Mouse (Mus musculus): ENCODE measurements around the gene Gm5862.
"Not testable (repeated sequence)": the region's sequence is repeated elsewhere in the genome, so short reads cannot be mapped to it uniquely, and the experiment has no call there.

Gm5862 gene

GRCm38 (mm10) chr5:26022816-26023215 lies at the start of gene Gm5862:
Gene Gm5862 (minus strand): TSS chr5:26022916.
- not testable (repeated sequence) for DNase-seq (ENCODE audit: low spot score)

- DNase-seq (ENCODE audit: low spot score) = no peak
These were observed 48.0 kb upstream of the Gm5862 start for GRCm38 (mm10) chr5:26070716-26071115.

DNA sequence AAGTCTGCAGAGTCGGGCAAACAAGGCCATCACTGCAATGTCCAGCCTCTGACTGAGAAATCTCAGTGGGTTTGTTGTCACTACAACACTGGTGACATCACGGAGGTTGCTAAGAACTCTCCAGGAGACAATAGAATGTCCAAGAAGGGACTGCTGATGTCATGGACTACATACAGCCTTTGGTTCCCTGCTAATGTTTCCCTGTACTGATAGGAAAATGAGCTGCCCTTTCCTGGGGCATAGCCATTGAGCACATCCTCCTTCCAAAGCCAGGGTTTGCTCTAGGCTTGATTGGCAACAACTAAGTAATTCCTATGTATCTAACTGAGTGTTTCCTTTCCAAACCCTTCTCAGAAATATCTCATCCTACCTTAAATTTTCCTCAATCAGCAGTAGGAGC lies 35.8 kb upstream of the Gm5862 start, which contains the start of gene Gm7347:
TSS of gene Gm7347 (minus strand) at position 101 of the 400 bp plus-strand sequence.
- DNase-seq (ENCODE audit: low spot score) = not testable (repeated sequence)

DNA sequence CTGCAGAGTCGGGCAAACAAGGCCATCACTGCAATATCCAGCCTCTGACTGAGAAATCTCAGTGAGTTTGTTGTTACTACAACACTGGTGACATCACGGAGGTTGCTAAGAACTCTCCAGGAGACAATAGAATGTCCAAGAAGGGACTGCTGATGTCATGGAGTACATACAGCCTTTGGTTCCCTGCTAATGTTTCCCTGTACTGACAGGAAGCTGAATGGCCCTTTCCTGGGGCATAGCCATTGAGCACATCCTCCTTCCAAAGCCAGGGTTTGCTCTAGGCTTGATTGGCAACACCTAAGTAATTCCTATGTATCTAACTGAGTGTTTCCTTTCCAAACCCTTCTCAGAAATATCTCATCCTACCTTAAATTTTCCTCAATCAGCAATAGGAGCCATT lies 16.7 kb upstream of the Gm5862 start, which contains the start of gene Speer4a:
TSS of gene Speer4a (minus strand) at position 101 of the 400 bp plus-strand sequence.
- DNase-seq (ENCODE audit: low spot score) = not testable (repeated sequence)

- DNase-seq (ENCODE audit: low spot score) = not testable (repeated sequence)
These were observed 15.0 kb downstream of the Gm5862 start for GRCm38 (mm10) chr5:26007697-26008096.

DNA sequence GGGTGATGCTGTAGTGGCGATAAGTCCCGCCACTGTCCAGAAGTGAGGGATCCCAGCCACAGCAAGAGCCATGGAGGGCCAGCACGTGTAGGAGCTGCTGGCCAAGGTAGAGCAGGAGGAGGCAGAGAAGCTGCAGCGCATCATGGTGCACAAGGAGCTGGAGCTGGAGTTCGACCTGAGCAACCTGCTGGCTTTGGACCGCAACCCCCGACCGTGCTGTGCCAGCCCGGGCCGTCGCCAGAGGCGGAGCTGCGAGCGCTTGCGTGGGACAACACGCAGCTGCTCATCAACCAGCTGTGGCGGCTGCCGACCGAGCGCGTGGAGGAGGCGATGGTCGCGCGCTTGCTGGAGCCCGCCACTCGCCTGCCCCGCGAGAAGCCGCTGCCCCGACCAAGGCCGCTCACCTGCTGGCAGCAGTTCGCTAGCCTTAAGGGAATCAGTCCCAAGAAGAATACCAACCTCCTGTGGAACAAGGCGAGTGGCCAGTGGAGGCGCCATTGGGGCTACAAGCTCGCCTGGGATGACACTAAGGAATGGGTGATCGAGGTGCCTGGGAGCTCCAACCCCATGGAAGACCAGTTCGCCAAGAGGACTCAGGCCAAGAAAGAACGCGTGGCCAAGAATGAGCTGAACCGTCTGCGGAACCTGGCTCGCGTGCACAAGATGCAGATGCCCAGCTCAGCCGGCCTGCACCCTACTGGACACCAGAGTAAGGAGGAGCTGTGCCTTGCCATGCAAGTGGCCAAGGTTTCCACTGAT lies 15.6 kb downstream of the Gm5862 start:
- DNase-seq (ENCODE audit: low spot score) = not testable (repeated sequence)

- DNase-seq (ENCODE audit: low spot score) = not testable (repeated sequence)
These were observed 18.0 kb downstream of the Gm5862 start, which contains the start of gene Gm1979 for GRCm38 (mm10) chr5:26004698-26005097. Gene Gm1979 (minus strand): TSS chr5:26004798.

- not testable (repeated sequence) for DNase-seq (ENCODE audit: low spot score)
These were observed 34.2 kb downstream of the Gm5862 start, which contains the start of gene Gm21698 for GRCm38 (mm10) chr5:25988550-25988949. Gene Gm21698 (minus strand): TSS chr5:25988650.

- DNase-seq (ENCODE audit: low spot score) = not testable (repeated sequence)
These were observed 50.2 kb downstream of the Gm5862 start, which contains the start of gene Gm21680 for GRCm38 (mm10) chr5:25972563-25972962. Gene Gm21680 (minus strand): TSS chr5:25972663.

All from T-cell, adult 2 months (primary cell).